Mouse (Mus musculus) stomach, embryonic 14.5 days (tissue): Measurements from ENCODE around the gene Cfap97d1. TPM values are rescaled to one million over a fixed set of nuclear protein-coding genes. Genes with fewer than 3 reads are reported as not detected.
A peak's percentile ranks its signal among the peaks of the same experiment; 100 is the strongest.

Experiments
- ATAC-seq: fragments of 200-750 bp; cut with Nextera tagmentation; 2 replicates; pipeline ENCODE4 v1.8.0; 2017; ENCODE audit warnings: low read depth, moderate TSS enrichment; ENCODE audit not compliant: insufficient number of reproducible peaks, insufficient read depth, low FRiP score
- H3K27ac ChIP-seq: fragments of 300-500 bp; sonication (generic); 2 replicates; pipeline ENCODE4 v1.5.1; 2014; ENCODE audit warnings: mild to moderate bottlenecking, low read length, moderate library complexity, mixed read lengths
- H3K27me3 ChIP-seq: fragments of 300-500 bp; sonication (generic); 2 replicates; pipeline ENCODE4 v1.6.1; 2014; ENCODE audit warnings: low read length, control low read depth, mixed read lengths; ENCODE audit not compliant: control insufficient read depth, insufficient read depth
- H3K36me3 ChIP-seq: fragments of 300-500 bp; sonication (generic); 2 replicates; pipeline ENCODE4 v1.6.1; 2014; ENCODE audit warnings: mild to moderate bottlenecking, control low read depth, low read length, moderate library complexity, mixed read lengths; ENCODE audit not compliant: control insufficient read depth, insufficient read depth
- H3K4me1 ChIP-seq: fragments of 300-500 bp; sonication (generic); 2 replicates; pipeline ENCODE4 v1.6.1; 2014; ENCODE audit warnings: low read length, control low read depth, mixed read lengths; ENCODE audit not compliant: control insufficient read depth, insufficient read depth
- H3K4me2 ChIP-seq: fragments of 300-500 bp; sonication (generic); replicated peaks from 2 replicates; pipeline ENCODE4 v1.6.1; 2014; ENCODE audit warnings: low read depth, low read length, control low read depth
- H3K4me3 ChIP-seq: fragments of 300-500 bp; sonication (generic); 2 replicates; pipeline ENCODE4 v1.5.1; 2014; ENCODE audit warnings: low read depth, low read length, control low read depth
- H3K9ac ChIP-seq: fragments of 300-500 bp; sonication (generic); replicated peaks from 2 replicates; pipeline ENCODE4 v1.6.1; 2014; ENCODE audit warnings: low read depth, mild to moderate bottlenecking, control low read depth, low read length, moderate library complexity, mixed read lengths
- H3K9me3 ChIP-seq: fragments of 300-500 bp; sonication (generic); 2 replicates; pipeline ENCODE4 v1.6.1; 2016; ENCODE audit warnings: low read depth, low read length, control low read depth; ENCODE audit not compliant: control insufficient read depth
- WGBS: fragments of 180-500 bp; shearing (Covaris S2); extraction: QIAGEN DNeasy Blood & Tissue Kit; methylation state at CpG from one replicate; pipeline ENCODE4 v1.1.7; 2014; 5-methylcytosine and 5-hydroxymethylcytosine counted together
- polyA plus RNA-seq: library from polyadenylated mRNA; unstranded; fragments of >200 nt; fragmentation: Nextera tagmentation; extraction: Ambion mirVana; gene quantifications from 2 replicates; pipeline ENCODE4 v1.2.1, GENCODE M21; 2014

Gene Cfap97d1
- polyA plus RNA-seq, 1 experiment from 2014 or later: not detected

GRCm38 (mm10) chr11:102036336-102036735 is 52.3 kb downstream of the Cfap97d1 start:
- Histone ChIP-seq H3K4me1 (no peaks in the 10 kb centered on the region), H3K36me3 (no peaks in the 10 kb centered on the region), H3K27ac (no peak overlapping the region), H3K4me3 (no peak overlapping the region), H3K9me3 (no peaks in the 10 kb centered on the region), H3K27me3 (no peaks in the 10 kb centered on the region), H3K4me2 (no peak overlapping the region), H3K9ac (no peak overlapping the region)
- 79% methylated on average over 7 of the region's 7 CpGs for WGBS
- ATAC-seq: no peak

- Histone ChIP-seq H3K27me3 (no peaks in the 10 kb centered on the region), H3K4me2 (no peak overlapping the region), H3K9ac (no peak overlapping the region), H3K4me3 (no peak overlapping the region), H3K27ac (no peak overlapping the region), H3K4me1 (no peaks in the 10 kb centered on the region), H3K9me3 (no peaks in the 10 kb centered on the region), H3K36me3 (no peaks in the 10 kb centered on the region)
- WGBS: 72% methylated on average over 6 of the region's 6 CpGs
- no peak for ATAC-seq
These were observed 53.7 kb downstream of the Cfap97d1 start for GRCm38 (mm10) chr11:102037789-102038188.

DNA sequence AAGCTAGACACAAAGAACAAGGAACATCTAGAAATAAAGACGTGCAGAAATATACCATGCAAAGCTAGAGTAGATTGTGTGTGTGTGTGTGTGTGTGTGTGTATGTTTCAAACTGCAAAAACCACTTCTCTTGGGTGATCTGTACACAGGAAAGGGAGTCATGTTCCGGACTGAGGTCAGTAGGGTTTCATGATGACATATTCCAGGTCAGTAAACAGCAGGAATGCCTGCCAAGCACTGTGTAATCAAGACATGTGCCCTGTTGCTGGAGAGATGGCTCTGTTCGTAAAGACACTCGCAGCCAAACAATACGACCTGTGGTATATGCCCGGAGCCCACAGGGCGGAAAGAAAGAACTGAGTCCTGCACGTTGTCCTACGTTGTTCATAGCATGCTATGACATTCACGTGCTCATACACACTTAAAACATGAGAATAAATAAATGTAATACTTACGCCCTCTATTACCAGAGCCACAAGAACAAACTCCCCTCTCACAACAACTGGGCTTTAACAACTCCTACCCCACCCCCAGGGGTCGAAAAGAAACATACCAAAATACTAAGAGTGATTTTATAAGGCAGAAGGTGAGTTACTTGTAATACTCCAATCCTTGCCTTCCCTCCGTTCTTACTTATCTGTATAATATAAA is 55.5 kb downstream of the Cfap97d1 start:
- Histone ChIP-seq H3K4me2 (no peak overlapping the region), H3K4me1 (no peaks in the 10 kb centered on the region), H3K27ac (no peak overlapping the region), H3K9me3 (no peaks in the 10 kb centered on the region), H3K36me3 (no peaks in the 10 kb centered on the region), H3K9ac (no peak overlapping the region), H3K27me3 (no peaks in the 10 kb centered on the region), H3K4me3 (no peak overlapping the region)
- ATAC-seq: no peak; the same call in 1 of the 2 replicates
- WGBS: 47% methylated on average over 13 of the region's 13 CpGs

DNA sequence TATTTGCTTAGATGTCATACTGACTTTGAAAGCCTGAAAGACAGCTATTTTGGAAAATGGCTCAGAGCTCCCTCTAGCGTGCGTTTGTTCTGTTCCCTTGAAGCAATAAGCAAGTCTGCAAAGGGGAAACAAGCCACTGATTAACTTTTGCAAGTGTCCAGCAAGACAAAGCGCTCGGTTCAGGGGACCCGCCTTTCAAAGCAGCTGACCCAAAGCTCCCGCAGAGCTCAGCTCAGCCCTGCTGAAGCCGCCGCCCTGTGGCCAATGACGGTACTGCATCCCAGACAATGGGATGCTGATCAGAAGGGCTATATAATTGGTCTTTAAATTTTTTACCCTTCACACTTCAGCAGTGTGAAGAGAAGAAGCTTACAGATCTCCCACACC is 56.1 kb downstream of the Cfap97d1 start:
- Histone ChIP-seq H3K36me3 (no peaks in the 10 kb centered on the region), H3K9me3 (no peaks in the 10 kb centered on the region; the same call in 1 of the 2 replicates), H3K27me3 (no peaks in the 10 kb centered on the region), H3K4me2 (no peak overlapping the region), H3K4me3 (no peak overlapping the region), H3K4me1 (no peaks in the 10 kb centered on the region), H3K27ac (no peak overlapping the region), H3K9ac (no peak overlapping the region)
- peak; percentile 74; the same call in 1 of the 2 replicates for ATAC-seq
- 0% methylated on average over 9 of the region's 9 CpGs for WGBS

GRCm38 (mm10) chr11:102040646-102041045 is 56.6 kb downstream of the Cfap97d1 start:
- Histone ChIP-seq H3K9me3 (peaks cover 4% of the 10 kb centered on the region; the same call in 1 of the 2 replicates), H3K4me3 (no peak overlapping the region), H3K27me3 (no peaks in the 10 kb centered on the region), H3K9ac (no peak overlapping the region), H3K27ac (no peak overlapping the region), H3K4me1 (no peaks in the 10 kb centered on the region), H3K4me2 (no peak overlapping the region), H3K36me3 (no peaks in the 10 kb centered on the region)
- WGBS: 77% methylated on average over 4 of the region's 4 CpGs
- ATAC-seq: no peak

GRCm38 (mm10) chr11:102041350-102041949 is 57.4 kb downstream of the Cfap97d1 start, which contains the start of gene Cd300lg:
Cd300lg (plus strand) TSS chr11:102041509.
- no peak for ATAC-seq
- H3K27me3 ChIP-seq: no peaks in the 10 kb centered on the region
- H3K36me3 ChIP-seq: no peaks in the 10 kb centered on the region
- no peak within 1 kb of the TSS for H3K9ac ChIP-seq
- no peak within 1 kb of the TSS for H3K4me3 ChIP-seq
- no peak within 1 kb of the TSS for H3K4me2 ChIP-seq
- no peak within 1 kb of the TSS for H3K27ac ChIP-seq
- peaks cover 6% of the 10 kb centered on the region; the same call in 1 of the 2 replicates for H3K9me3 ChIP-seq
- no peaks in the 10 kb centered on the region for H3K4me1 ChIP-seq
- 60% methylated on average over 5 of the region's 5 CpGs for WGBS

Other genes starting within 250 kb of the Cfap97d1 start
- gene Etv4, start 198.9 kb upstream of the Cfap97d1 start, polyA plus RNA-seq: 8.7 and 9.1 TPM in 2 replicates
- gene Meox1, start 89.9 kb upstream of the Cfap97d1 start, polyA plus RNA-seq: 5.2 and 5.6 TPM in 2 replicates
- gene Sost, start 17.3 kb upstream of the Cfap97d1 start, polyA plus RNA-seq: not detected in 2 replicates
- 25.3 and 27.3 TPM in 2 replicates for gene Dusp3, start 2.7 kb downstream of the Cfap97d1 start, polyA plus RNA-seq
- gene Mpp3, start 44.2 kb downstream of the Cfap97d1 start, polyA plus RNA-seq: 7.1 and 9.4 TPM in 2 replicates
- 1.1 and 1.2 TPM in 2 replicates for gene Cd300lg, start 57.2 kb downstream of the Cfap97d1 start, polyA plus RNA-seq
- gene Mpp2, start 104.2 kb downstream of the Cfap97d1 start, polyA plus RNA-seq: 8.4 and 8.5 TPM in 2 replicates
- not detected in 2 replicates for gene Ppy, start 117.0 kb downstream of the Cfap97d1 start, polyA plus RNA-seq
- gene Pyy, start 123.6 kb downstream of the Cfap97d1 start, polyA plus RNA-seq: 5.2 and 11.2 TPM in 2 replicates
- not detected in 2 replicates for gene Nags, start 161.2 kb downstream of the Cfap97d1 start, polyA plus RNA-seq
- gene Tmem101, start 172.1 kb downstream of the Cfap97d1 start, polyA plus RNA-seq: 23.0 and 24.8 TPM in 2 replicates
- 88.2 and 88.5 TPM in 2 replicates for gene Lsm12, start 201.0 kb downstream of the Cfap97d1 start, polyA plus RNA-seq
- 34.4 and 36.6 TPM in 2 replicates for gene G6pc3, start 205.3 kb downstream of the Cfap97d1 start, polyA plus RNA-seq
- gene Hdac5, start 245.9 kb downstream of the Cfap97d1 start, polyA plus RNA-seq: 41.5 and 46.4 TPM in 2 replicates